Mouse (Mus musculus): Measurements from ENCODE around the gene Dnajc16. TPM values are rescaled to one million over a fixed set of nuclear protein-coding genes. Genes with fewer than 3 reads are reported as not detected.

Gene Dnajc16
- total and polyA plus RNA-seq, 3 experiments, result 12.5 to 24.9 (median 20.4) TPM

DNA sequence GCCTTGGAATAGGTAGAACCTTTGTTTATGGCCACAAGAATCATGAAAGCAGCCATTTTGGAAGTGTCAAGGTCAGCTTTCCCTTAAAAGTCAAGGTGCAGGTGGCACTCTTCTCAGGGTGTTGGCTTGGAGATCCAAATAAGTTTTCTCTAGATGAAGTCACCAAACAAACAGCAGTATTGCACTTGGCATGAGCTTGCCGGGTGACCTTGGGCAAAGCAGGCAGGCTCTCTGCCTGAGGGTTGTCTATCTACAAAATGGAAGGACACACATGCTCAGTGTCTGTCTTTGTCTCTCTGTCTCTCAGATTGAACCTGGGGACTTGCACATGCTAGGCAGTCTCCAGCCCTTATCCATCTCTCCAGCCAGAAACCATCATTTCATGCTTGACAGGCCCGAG, 36.7 kb upstream of the Dnajc16 start:
- no peaks in the 10 kb centered on the region for H3K79me2 ChIP-seq (replicated peaks; ENCODE audit: control insufficient read depth, insufficient read depth, low read length)
- no peaks in the 10 kb centered on the region for H3K36me3 ChIP-seq (ENCODE audit: control insufficient read depth, insufficient read depth, low read length)
- WGBS, result 87% methylated on average over 2 of the region's 2 CpGs
- H3K27ac ChIP-seq, result no peak overlapping the region
- TF ChIP-seq EP300 (IDR thresholded peaks at IDR 0.05; ENCODE audit: insufficient read depth, low read depth, low read length) (no peak), CTCF (IDR thresholded peaks at IDR 0.05) (no peak), POLR2A (IDR thresholded peaks at IDR 0.05; ENCODE audit: insufficient read depth, low read depth, low read length) (no peak)
- H3K9ac ChIP-seq (ENCODE audit: low read depth, low read length), result no peak overlapping the region
- intact Hi-C loops (cut with DNase I), result no loop called here
- no peak for DNase-seq
- no peaks in the 10 kb centered on the region for H3K27me3 ChIP-seq (ENCODE audit: control insufficient read depth, insufficient read depth, low read length)
- H3K4me3 ChIP-seq, result no peak overlapping the region
- no peaks in the 10 kb centered on the region; the same call in 1 of the 2 replicates for H3K4me1 ChIP-seq (ENCODE audit: control insufficient read depth, insufficient read depth, low read length)

DNA sequence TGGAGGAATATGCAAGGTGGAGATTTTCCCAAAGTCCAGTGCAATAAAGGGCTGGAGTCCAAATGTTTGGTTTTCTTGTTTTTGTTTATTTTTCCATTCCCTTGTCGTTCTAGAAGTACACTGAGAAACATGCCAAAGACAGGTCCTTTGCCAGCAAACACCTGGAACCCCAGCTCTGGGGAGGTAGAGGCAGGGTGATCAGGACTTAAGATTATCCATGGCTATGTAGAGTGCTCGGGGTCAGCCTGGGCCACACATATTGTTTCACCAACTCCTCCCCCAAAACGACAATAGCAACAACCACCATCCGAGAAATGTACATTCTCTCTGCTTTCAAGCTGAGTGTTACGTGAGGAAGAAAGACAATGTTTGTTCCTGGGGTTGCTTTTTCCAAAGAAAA, 35.3 kb upstream of the Dnajc16 start, which contains the start of gene Cela2a:
Gene Cela2a (minus strand): TSS at position 101 of the 400 bp plus-strand sequence.
- no peak within 1 kb of the TSS for H3K4me3 ChIP-seq
- 58% methylated on average over 5 of the region's 5 CpGs for WGBS
- TF ChIP-seq POLR2A (IDR thresholded peaks at IDR 0.05; ENCODE audit: insufficient read depth, low read depth, low read length) (no peak), EP300 (IDR thresholded peaks at IDR 0.05; ENCODE audit: insufficient read depth, low read depth, low read length) (no peak), CTCF (IDR thresholded peaks at IDR 0.05) (no peak)
- no peak for DNase-seq
- no peaks in the 10 kb centered on the region for H3K36me3 ChIP-seq (ENCODE audit: control insufficient read depth, insufficient read depth, low read length)
- H3K4me1 ChIP-seq (ENCODE audit: control insufficient read depth, insufficient read depth, low read length), result no peaks in the 10 kb centered on the region; the same call in 1 of the 2 replicates
- no peak within 1 kb of the TSS for H3K9ac ChIP-seq (ENCODE audit: low read depth, low read length)
- H3K27me3 ChIP-seq (ENCODE audit: control insufficient read depth, insufficient read depth, low read length), result no peaks in the 10 kb centered on the region
- intact Hi-C loops (cut with DNase I), result no loop called here
- no peak within 1 kb of the TSS for H3K27ac ChIP-seq
- no peaks in the 10 kb centered on the region for H3K79me2 ChIP-seq (replicated peaks; ENCODE audit: control insufficient read depth, insufficient read depth, low read length)

DNA sequence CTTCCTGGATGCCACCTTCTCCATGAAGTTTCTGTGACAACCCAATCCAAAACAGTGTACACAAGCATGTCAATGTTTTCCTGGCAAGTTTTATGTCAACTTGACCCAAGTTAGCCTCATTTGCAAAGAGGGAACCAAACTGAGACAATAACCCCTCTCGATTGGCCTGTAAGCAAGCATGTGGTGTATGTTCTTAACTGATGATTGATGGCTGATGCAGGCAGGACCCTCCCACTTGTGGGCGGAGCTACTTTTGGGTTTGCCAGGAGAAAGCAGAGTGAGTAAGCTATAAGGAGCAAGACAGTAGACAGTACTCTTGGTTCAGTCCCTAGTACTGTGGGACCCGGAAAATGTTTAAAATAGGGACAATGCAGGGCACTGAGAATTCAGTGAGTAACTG, 32.2 kb upstream of the Dnajc16 start:
- 59% methylated on average over 3 of the region's 3 CpGs for whole genome bisulfite sequencing
- intact Hi-C loops (cut with DNase I), result no loop called here
- TF ChIP-seq EP300 (IDR thresholded peaks at IDR 0.05; ENCODE audit: insufficient read depth, low read depth, low read length), result no peak
- TF ChIP-seq POLR2A (IDR thresholded peaks at IDR 0.05; ENCODE audit: insufficient read depth, low read depth, low read length), result no peak
- TF ChIP-seq CTCF (IDR thresholded peaks at IDR 0.05), result no peak
- Histone ChIP-seq H3K4me1 (ENCODE audit: control insufficient read depth, insufficient read depth, low read length) (no peaks in the 10 kb centered on the region), H3K9ac (ENCODE audit: low read depth, low read length) (no peak overlapping the region), H3K27ac (no peak overlapping the region), H3K4me3 (no peak overlapping the region), H3K27me3 (ENCODE audit: control insufficient read depth, insufficient read depth, low read length) (no peaks in the 10 kb centered on the region), H3K36me3 (ENCODE audit: control insufficient read depth, insufficient read depth, low read length) (no peaks in the 10 kb centered on the region), H3K79me2 (replicated peaks; ENCODE audit: control insufficient read depth, insufficient read depth, low read length) (no peaks in the 10 kb centered on the region)
- DNase-seq, result no peak

DNA sequence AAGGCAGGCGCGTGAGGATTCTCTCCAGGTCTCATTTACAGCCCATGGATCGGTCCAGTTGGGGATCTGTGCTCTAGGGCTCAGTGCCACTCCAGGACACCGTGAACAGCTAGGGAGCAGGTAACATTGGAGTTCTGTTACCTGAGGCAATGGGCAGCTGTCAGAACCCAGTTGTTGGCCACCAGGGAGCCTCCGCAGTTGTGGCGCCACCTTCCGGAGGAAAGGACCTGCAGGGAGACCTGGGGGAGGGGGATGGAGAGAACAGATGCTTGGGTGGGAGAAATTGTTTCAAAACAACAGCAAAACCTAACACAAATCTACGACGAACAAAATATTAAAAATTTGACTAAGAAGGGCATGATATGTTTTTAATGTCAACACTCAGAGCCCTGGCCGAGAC, 31.4 kb upstream of the Dnajc16 start:
- Histone ChIP-seq H3K36me3 (ENCODE audit: control insufficient read depth, insufficient read depth, low read length) (no peaks in the 10 kb centered on the region), H3K27ac (no peak overlapping the region), H3K4me1 (ENCODE audit: control insufficient read depth, insufficient read depth, low read length) (no peaks in the 10 kb centered on the region), H3K9ac (ENCODE audit: low read depth, low read length) (no peak overlapping the region), H3K27me3 (ENCODE audit: control insufficient read depth, insufficient read depth, low read length) (no peaks in the 10 kb centered on the region), H3K4me3 (no peak overlapping the region), H3K79me2 (replicated peaks; ENCODE audit: control insufficient read depth, insufficient read depth, low read length) (no peaks in the 10 kb centered on the region)
- WGBS, result 81% methylated on average over 10 of the region's 10 CpGs
- TF ChIP-seq CTCF (IDR thresholded peaks at IDR 0.05), result peak; percentile 52
- TF ChIP-seq POLR2A (IDR thresholded peaks at IDR 0.05; ENCODE audit: insufficient read depth, low read depth, low read length), result no peak
- intact Hi-C loops (cut with DNase I), result no loop called here
- no peak for DNase-seq

DNA sequence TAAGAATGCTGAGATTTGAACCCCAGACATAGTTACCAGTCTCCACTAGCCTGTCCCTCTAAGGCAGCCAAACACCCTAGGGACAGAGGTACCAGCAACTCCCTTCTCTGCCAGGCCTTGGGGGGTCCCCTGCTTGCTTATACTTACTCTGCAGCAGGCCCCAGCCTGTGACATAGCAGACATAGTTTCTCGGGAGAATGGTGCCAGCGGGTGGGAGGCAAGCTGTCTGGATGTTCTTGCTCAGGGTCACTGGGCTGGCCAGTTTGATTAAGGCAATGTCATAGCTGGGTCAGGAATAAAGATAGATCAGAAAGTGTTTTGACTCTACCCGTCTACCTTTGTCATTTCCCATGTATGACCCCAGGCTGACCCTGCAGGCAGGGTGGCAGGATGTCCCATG, 30.4 kb upstream of the Dnajc16 start:
- WGBS, result 36% methylated on average over 3 of the region's 3 CpGs
- Histone ChIP-seq H3K4me3 (no peak overlapping the region), H3K79me2 (replicated peaks; ENCODE audit: control insufficient read depth, insufficient read depth, low read length) (no peaks in the 10 kb centered on the region), H3K27me3 (ENCODE audit: control insufficient read depth, insufficient read depth, low read length) (no peaks in the 10 kb centered on the region), H3K4me1 (ENCODE audit: control insufficient read depth, insufficient read depth, low read length) (no peaks in the 10 kb centered on the region), H3K27ac (no peak overlapping the region), H3K36me3 (ENCODE audit: control insufficient read depth, insufficient read depth, low read length) (no peaks in the 10 kb centered on the region), H3K9ac (ENCODE audit: low read depth, low read length) (no peak overlapping the region)
- intact Hi-C loops (cut with DNase I), result no loop called here
- no peak for TF ChIP-seq POLR2A (IDR thresholded peaks at IDR 0.05; ENCODE audit: insufficient read depth, low read depth, low read length)
- TF ChIP-seq EP300 (IDR thresholded peaks at IDR 0.05; ENCODE audit: insufficient read depth, low read depth, low read length), result no peak
- no peak for TF ChIP-seq CTCF (IDR thresholded peaks at IDR 0.05)
- no peak for DNase-seq

DNA sequence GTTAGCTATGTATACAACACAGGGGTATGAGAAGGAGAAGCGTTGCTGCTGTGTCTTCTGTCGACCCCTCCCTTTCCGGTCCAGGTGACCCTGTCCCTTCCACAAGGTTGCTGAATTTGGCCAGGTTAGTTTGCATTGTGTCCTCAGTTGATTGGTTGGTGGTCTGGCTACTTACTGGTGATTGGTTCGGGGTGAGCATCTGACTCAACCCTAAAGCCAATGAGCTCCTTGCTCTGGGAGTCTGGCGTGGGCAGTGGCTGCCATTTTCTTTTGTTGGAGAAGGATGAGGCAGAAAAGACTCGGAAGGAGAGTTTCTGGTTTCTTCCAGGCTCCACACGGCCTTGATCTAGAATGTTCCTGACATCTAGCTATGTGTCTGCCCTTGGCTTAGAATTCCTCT, 28.6 kb upstream of the Dnajc16 start:
- no peaks in the 10 kb centered on the region for H3K36me3 ChIP-seq (ENCODE audit: control insufficient read depth, insufficient read depth, low read length)
- H3K4me1 ChIP-seq (ENCODE audit: control insufficient read depth, insufficient read depth, low read length), result no peaks in the 10 kb centered on the region
- H3K79me2 ChIP-seq (replicated peaks; ENCODE audit: control insufficient read depth, insufficient read depth, low read length), result no peaks in the 10 kb centered on the region
- peak in 1 of 2 experiments; percentile 7 for DNase-seq
- no peaks in the 10 kb centered on the region for H3K27me3 ChIP-seq (ENCODE audit: control insufficient read depth, insufficient read depth, low read length)
- WGBS, result 88% methylated on average over 7 of the region's 7 CpGs
- TF ChIP-seq CTCF (IDR thresholded peaks at IDR 0.05), result no peak
- TF ChIP-seq POLR2A (IDR thresholded peaks at IDR 0.05; ENCODE audit: insufficient read depth, low read depth, low read length), result no peak
- TF ChIP-seq EP300 (IDR thresholded peaks at IDR 0.05; ENCODE audit: insufficient read depth, low read depth, low read length), result no peak
- intact Hi-C loops (cut with DNase I), result no loop called here
- no peak overlapping the region for H3K27ac ChIP-seq
- H3K9ac ChIP-seq (ENCODE audit: low read depth, low read length), result no peak overlapping the region
- no peak overlapping the region for H3K4me3 ChIP-seq

Data from heart, adult 2 months (tissue).